Mouse (Mus musculus) layer of hippocampus, postnatal 10 days (tissue): Measurements from ENCODE around the gene Cfap157. TPM values are rescaled to one million over a fixed set of nuclear protein-coding genes. Genes with fewer than 3 reads are reported as not detected.

Experiments used
- DNase-seq, 2 experiments: peaks; one replicate each; pipeline ENCODE4 v3.0.0; 2021; ENCODE audit warnings: low spot score in 2 of 2
- long read RNA-seq: library from polyadenylated mRNA; stranded (forward); transcript quantifications from one replicate; pipeline ENCODE4 v2.0.0, GENCODE M21; 2023
- total RNA-seq, 2 experiments: library from RNA; stranded (reverse); gene quantifications; 2 replicates each; pipeline ENCODE4 v1.2.3; 2021

Gene Cfap157
- under 1 TPM; 0.75 to 0.76 TPM for total RNA-seq
- long read RNA-seq: 0 reads

DNA sequence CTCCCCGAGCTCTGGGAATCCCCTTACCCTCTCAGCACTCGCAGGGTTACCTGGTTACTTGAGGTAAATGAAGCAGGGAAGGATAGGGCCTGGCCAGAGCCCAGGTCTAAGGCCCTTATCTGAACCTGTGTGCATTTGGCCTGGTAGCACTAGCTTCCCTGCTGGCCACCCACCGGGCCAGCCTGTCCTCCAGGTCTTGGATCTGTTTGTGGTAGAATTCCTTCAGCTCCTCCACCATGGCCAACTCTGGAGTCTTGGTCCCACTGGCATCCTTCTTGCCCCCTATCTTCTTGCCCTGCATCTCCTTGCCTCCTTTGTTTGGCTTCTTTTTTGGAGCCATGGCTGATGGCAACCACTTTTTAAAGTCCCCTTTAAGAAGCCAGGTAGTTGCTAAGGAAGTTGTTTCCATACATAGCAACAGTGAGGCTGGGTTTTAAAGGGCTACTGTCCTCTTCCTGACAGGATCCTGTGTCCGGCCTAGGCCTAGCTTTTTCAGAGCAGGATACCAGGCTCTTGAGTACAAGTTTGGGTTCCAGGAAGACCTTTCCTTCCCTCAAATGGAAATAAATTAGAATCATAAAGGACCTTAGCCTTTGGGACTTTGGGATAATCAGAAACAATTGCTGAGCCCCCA lies at the start of gene Cfap157:
Gene Cfap157 (minus strand): TSS at position 381 of the 634 bp plus-strand sequence.
- DNase-seq: no peak

DNA sequence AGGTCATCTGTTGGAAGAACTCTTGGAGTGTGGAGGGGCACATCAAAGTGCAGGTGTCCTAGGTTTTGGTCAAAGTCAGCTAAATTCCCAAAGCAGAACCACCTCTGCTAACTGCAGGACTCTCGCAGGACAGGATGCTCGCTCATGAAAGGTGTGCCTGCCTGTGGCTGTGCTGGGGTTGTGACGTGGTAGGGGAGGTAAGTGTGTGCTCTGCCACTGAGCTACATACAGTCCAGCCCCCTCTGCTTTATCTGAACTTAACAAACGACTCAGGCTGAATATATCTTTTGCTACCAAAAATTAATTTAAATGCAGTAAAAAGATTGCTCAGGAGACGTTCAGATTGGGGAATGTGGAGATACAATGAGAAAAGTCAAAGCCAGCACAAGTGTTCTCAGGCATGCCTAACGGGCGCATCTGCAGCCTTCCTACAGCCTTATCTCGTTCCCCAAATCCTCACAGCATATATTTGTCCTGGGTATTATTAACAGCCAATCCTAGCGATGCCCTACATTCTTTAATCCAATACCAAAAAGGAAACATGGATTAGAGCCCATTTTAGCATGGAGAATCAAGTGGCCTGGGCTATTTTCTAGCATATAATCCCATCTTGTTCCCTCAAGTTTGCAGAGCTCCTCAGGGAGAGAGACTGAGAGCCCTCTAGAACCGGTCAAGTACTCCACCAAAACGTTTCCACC lies 44.9 kb upstream of the Cfap157 start:
- DNase-seq: no peak

DNA sequence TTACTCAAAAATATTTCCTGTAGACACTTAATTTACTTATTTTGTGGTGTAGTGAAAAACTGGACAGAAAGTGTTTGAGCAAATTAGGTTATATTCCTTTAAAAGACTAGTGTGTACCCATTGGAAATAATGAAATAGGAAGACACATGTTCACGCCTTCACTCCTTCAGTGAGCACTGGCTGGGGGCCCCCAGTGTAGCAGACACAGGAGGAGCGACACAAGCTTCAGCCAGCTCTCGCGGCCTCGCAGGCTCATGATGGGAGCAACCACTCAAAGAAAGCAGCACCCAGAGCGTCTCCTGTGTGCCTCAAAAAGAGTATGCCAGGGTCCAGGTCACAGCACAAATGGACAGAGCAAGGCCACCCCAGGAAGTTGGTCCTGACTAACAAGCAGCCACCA lies 41.6 kb upstream of the Cfap157 start:
- no peak for DNase-seq

DNA sequence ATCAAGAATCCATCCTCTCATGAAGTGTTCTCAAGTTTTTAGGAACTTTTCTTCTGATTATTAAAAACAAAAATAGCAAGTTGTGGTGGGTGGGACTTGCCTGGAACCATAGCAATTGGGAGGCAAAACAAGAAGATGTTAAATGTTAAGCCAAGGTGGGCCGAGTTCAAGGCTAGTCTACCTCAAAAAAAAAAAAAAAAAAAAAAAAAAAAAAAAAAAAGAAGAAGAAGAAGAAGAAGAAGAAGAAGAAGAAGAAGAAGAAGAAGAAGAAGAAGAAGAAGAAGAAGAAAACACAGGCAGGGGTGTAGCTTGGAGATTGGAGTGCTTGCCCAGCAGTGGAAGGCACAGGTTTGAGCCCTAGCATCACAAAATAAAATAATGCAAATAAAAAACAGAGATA lies 40.5 kb upstream of the Cfap157 start:
- no peak for DNase-seq

DNA sequence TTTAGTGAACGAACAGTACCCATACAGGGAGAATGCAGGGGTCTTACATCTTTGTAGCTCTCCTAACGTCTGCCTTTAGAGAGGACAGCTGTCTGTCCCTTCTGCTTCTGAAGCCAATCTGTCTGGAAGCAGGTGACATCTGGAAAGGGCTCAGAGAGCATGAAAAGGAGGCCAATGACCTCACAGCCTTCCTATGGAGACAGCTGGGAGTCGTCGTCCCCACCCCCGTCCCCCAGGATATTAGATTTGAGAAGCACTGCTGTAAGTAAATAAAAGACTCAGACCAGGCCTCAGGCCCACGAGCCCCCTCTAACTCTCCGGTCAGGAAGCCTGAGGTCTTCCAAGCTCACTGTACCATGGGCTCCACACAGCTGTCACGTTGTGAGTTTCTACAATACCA lies 40.0 kb upstream of the Cfap157 start:
- DNase-seq: no peak

DNA sequence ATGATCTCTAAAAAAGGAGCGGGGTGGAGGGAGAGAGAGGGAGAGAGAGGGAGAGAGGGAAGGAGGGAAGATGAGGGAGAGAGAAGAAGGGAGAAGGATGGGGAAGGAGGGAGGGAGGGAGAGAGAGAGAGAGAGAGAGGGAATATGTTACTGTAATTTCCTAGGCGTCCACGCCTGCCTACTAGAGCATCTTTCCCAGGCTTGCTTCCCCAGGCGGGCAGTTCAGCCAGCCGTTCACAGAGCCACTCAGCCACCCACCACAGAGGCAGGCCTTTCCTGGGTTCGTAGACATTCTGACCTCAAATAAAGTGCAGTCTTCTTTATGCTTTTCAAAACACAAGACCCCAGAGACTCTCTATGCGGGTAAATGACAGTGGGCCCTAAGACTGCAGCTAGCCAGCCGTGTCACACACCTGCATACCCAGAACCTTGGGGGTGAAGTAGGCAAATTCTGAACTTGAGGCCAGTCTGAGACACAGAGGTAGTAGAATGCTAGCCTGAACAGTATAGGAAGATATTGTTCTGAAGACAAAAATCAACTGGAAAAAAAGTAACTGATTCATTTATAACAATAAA lies 39.4 kb upstream of the Cfap157 start:
- DNase-seq: no peak

DNA sequence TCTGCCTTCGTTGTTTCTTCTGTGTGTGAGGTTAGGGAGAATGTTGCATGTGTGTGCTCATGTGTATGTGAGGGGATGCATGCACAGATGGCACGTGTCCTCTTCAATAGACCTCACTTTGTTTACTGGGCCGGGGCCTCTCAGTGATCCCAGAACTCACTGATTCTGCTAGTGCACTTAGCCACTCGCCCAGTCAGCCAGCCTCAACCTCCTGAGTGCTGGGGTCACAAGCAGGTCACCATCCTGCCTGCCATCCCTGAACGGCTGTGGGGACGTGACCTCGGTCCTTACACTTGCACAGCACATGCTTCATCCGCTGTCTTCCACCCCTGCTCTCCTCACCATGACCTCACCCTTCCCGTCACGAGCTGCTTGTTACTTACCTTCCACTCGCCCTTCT lies 38.9 kb upstream of the Cfap157 start:
- DNase-seq: no peak

DNA sequence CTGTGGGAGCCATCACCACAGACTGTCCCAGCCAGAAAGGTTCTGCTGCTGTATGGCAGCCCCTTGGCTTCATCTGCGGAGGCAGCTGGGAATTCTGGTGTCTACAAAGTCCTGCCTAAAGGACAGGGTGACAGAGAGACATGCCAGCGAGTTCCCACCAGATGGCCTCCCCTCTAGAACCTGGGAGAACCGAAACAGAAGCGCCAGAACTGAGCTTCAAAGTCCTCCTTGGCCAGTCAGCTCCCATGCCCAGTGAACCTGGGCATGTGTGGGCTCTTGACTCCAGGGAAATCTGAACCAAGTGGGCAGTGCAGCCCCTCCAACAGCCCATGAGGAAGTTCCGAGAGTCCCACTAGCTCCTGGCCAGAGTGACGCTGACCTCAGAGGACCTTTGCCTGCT lies 38.4 kb upstream of the Cfap157 start:
- DNase-seq: no peak

DNA sequence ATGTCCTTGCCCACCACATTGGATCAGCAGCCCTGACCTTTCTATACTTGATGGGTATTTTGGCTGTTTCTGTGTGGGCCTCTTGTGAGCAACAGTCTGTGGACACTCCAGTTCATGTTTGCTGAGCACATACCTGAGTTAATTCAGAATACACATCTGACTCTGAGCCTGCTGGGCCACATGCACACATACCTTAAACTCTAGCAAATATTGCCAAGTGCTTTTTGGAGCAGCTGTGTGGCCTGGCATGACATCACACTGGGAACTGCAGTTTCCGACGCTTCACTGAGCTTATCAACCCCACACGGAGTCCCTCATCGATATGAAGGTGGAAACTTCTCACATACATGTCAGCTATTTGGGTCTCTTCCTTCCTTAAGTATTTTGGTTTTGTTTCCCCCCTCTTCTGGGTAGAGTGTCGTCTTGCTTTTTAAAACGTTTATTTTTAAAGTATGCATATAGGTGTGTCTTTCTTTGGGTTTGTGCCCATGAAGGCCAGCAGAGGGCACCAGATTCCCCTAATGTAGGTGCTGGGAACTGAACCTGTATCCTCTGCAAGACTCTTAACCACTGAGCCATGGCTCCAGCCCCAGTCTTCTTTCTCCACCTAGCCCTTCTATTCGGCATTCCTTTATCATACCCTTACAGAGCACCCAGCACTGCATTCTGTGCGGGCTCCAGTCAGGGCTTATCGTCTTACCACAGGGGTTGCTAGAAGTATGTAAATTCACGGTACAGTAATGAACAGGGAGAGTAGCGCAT lies 37.0 kb upstream of the Cfap157 start:
- peak in 1 of 2 experiments; percentile 37 for DNase-seq

DNA sequence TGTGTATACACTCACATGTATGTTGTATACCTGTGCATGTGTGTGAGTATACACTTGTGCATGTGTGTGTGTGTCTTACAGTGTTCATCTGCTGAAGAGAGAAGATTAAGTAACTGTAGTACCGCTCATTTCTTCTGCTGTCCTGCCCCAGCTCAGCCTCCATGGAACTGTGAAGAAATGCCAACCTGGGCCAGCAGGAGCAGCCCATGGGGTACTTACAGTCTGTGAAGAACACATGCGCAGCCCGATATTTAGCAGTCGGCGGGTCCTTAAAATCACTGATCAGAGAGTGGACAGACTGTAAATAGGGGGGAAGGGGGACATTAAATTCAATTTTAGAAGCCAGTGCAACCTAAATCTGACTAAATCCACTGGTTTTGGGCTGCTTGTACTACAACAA lies 34.0 kb upstream of the Cfap157 start:
- no peak for DNase-seq

DNA sequence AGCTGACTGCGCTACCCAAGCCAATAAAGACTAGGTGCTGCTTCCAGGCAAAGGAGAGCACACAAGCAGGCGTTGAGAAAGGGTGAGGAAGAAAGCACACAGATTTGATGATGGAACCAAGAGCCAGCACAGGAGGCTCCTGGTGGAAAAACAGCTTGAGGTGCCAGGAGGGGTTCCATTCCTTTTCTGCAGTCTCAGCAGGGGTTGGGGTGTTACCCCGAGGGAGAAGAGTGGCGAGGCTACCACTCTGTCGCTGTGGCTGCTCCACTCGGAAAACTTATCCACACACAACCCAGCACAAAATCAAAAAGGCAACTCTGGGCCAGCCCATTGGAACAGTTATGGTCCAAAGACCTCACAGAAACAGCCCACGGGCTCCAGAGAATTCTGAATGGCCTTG lies 33.4 kb upstream of the Cfap157 start:
- DNase-seq: no peak

DNA sequence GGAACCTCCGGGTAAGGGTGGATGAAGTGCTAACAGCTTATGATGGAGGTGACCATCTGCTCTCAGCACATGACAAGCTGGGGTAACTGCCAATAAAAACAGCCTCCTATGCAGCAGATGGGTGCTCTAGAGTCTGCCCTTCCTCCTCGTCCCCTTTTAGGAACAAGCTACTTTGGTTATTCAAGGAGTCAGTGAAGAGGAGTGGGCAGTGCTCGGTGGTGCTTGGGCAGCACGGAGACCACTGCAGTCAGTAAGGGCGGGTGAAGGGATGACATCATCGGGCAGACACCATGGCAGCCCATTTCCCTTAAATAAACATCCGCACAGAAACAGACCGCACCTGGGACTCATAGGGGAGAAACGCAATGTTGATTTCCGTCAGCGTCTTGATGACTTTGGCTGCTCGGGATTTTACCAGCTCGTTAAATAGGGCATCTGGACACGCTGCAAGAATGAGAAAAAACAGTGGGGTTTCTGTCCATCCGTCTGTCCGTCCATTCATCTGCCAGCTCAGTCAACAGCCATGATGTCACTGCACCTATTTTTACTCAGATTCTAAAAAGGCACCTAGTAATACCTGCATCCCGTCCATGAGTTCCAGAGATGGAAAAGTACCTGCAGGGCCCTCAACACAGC lies 32.8 kb upstream of the Cfap157 start:
- DNase-seq: peak; percentile 40 to 46

DNA sequence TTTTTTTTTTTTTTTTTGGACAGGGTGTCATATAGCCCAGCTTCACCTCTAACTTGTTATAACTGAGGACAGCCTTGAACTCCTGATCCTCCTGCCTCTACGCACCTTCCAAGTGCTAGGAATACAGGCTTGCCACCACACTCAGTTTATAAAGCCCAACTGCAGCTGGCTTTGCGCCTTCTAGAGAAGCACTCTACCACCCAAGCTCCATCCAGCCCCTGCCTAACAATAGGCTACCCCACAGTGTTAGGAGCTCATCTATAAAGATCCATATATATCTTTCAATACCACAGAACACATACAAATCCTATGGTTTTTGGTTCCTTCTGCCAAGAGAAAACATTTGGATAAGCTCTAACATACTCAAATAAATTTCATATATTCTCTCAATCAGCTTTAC lies 32.3 kb upstream of the Cfap157 start:
- DNase-seq: no peak

DNA sequence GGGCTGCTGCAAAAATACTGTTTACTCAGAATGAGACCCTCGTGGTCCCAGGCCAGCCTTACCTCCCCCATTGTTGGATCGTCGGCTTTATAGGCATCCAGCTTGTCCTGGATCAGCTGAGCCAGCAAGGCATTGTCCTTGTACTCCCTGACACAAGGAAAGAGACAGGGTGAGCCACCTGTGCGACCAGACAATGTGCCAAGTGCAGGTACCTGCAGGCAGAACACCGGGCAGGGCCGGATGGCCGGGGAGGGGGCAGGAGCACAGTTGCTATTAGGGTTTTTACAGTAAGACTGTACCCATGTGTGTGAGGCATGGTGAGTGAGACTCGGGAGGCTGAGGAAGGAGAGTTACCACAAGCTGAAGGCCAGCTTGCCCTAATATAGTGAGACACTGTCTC lies 27.7 kb upstream of the Cfap157 start:
- DNase-seq: no peak

DNA sequence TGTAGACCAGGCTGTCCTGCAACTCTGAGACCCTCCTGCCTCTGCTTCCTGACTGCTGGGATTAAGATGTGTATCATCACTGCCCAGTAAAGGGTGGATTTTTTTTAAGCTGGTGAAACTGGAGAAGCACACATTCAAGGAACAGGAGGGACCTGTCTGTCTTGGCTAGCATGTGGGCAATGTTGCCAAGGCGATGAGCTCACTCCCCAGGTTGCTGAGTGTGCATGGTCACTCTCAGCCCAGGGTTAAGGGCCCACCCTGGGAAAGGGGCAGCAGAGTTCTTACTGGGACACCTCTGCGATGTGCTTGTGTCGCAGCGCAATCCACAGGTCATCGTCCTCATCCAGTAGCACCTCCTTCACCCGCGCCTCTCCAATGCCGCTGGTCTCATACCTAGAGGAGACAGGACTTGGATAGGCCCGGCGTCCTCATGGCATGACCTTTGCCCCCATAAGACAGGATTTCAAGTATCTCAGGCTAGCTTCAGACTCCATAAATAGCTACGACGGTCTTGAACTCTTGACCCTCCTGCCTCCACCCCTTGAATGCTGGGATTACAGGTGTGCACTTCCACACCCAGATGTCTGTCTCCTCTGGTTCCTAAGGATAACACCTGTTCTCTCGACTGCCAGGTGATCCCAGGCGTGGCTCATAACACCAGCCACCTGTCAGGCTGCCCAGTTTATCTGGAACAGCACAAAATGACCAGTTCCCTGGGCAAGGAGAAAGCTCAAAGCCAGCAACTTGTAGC lies 24.8 kb upstream of the Cfap157 start:
- no peak for DNase-seq

DNA sequence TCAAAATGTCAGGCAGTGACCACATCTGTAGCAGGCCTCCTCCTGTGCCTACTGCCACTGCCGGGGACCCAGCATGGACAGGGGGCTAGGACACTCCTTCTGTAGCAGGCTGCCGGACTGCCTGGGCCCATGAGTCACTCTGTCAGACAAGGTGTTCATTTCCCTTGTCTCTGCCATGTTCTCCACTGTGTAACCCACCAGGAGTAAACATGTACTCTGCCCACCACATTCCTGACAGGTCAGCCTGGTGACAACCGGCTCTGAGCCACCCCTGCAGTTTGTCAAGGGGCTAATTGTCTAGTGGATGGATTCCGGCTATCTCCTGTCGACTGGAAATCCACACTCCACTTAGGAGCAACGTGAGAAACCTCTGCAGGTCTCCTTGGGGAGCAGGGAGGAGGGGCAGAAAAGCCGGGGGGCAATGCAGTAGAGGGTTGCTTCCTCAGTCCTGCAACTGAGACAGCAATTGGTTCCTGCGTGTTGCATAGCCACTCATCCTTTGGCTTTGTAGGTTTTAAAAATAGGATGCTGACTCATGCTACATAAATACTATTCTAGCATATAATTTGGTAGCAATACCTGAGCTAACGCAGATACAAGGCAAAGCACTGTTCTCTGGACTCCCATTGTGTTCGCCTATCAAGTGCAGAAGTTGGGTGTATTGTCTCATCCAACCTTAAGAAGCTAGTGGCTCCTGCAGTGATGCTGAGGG lies 14.2 kb upstream of the Cfap157 start:
- DNase-seq: no peak

DNA sequence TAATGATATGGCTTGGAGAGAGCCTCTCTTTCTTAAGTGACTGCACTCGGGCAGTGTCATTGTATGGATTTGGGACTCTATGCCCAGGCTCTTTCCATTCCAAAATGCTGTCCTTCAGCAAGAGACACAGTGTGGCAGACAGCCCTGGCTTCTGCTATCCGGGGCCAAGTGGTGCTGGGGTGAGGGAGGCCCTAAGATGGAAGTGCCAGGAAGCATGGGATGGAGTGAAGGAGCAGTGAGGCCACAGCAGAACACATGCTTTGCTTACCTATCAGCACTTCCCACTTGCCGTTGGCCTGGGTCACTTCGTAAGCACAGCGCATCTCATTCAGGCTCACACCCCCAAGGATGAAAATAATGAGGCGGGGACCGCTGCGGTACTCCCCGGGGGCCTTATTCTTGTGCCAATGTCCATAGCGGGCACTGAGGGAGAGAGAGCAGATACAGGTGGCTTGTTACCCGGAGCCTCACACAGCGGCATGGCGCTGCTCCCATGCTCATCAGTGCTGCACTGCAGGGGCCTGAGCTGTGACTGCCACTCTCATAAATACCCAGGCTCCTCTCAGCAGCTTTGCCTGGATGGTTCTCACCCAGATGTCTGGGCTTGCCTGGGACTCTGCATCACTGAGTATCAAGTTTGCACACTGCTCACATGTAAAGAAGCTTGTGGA lies 11.7 kb upstream of the Cfap157 start:
- no peak for DNase-seq

DNA sequence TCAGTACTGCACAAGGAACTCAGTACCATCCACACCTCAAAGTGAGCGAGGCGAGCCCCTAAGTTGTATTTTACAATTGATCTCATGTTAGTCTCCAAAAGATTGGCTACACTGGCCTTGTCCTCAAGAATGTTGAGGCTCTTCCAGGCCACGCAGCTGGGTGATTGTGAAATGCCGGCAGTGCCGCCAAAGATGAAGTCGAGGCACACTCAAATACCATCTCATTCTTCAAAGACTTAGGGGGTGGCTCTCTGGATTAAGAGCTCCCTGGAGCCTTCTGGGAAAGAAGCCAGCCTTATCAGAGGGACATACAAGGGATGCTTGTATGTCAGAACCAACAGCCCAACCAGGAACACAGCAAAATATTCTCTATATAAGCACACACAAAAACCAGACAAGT lies 7.1 kb upstream of the Cfap157 start:
- no peak for DNase-seq

DNA sequence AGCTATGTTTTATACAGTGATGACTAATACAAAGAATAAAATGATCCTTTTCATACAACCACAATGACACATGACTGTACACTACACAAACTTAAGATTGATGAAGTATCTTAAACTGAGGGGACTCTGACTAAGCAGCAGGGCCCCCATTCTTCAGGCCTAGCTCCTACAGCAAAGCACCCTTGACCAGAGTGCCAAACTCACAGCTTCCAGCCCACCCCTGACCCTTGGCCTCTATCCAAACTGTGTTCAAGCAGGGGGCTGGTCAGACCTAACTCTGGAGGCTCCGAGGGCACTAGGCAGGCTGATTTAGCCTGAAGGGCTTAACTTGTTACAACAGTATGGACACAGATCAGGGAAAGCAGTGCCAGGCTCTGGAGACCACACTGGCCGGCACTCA lies 4.4 kb upstream of the Cfap157 start:
- no peak for DNase-seq

DNA sequence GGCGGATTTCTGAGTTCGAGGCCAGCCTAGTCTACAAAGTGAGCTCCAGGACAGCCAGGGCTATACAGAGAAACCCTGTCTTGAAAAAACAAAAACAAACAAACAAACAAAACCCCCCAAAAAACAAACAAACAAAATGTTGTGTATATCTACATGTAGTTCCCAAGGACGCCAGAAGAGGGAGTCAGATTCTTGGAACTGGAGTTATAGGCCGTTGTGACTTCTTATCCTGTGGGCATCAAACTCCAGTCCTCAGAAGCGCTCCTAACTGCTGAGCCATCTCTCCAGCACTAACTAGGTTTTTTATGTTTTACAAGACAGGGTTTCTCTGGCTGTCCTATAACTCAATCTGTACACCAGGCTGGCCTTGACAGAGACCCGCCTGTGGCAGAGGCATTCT lies 2.9 kb upstream of the Cfap157 start:
- no peak for DNase-seq
